Mouse (Mus musculus): Measurements from ENCODE around the gene Krt83.

- no peak for TF ChIP-seq CTCF (IDR thresholded peaks at IDR 0.05)
- TF ChIP-seq EP300 (IDR thresholded peaks at IDR 0.05) = no peak
Measured at GRCm38 (mm10) chr15:101538580-101538900, 47.2 kb upstream of the Krt83 start.
